Mouse (Mus musculus) liver, postnatal 0 days (tissue): ENCODE data around the gene Rtp3.

Source experiments
- CTCF ChIP-seq: sonication (generic); IDR thresholded peaks from 2 replicates; pipeline ENCODE4 v1.5.1; 2016; ENCODE audit warnings: antibody characterized with exemption, low read depth
- EP300 ChIP-seq: IDR thresholded peaks from 2 replicates; pipeline ENCODE4 v1.6.1; 2016; ENCODE audit warnings: antibody characterized with exemption, low read depth, mild to moderate bottlenecking

DNA sequence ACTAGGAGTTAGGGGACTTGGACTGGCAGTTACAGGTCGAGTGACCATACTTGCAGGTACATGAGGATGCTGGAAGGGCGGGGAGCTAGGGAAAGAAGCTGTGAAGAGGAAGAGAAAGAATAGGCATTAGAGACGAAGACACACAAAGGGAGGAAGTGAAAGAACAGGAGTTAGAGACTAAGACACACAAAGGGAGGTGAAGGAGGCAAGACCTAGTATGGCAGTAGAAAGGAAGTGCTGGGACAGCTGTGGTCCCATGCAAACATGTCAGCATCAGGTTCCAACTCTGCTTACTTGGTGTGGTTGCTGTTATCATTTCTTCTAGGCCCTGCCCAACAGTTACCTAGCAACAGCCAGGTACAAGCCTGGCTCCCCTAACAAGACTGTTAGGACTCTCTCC, 19.4 kb upstream of the Rtp3 start:
- no peak for TF ChIP-seq CTCF
- TF ChIP-seq EP300, result no peak
